Mouse (Mus musculus) embryonic facial prominence, embryonic 15.5 days (tissue): ENCODE data around the gene Syt8. TPM values are rescaled to one million over a fixed set of nuclear protein-coding genes. Genes with fewer than 3 reads are reported as not detected.

Experiments
- ATAC-seq: fragments of 200-750 bp; cut with Nextera tagmentation; 2 replicates; pipeline ENCODE4 v1.8.0; 2017; ENCODE audit warnings: low read depth, moderate TSS enrichment; ENCODE audit not compliant: insufficient number of reproducible peaks, low FRiP score, low TSS enrichment
- H3K27ac ChIP-seq: fragments of 300-500 bp; sonication (generic); replicated peaks from 2 replicates; pipeline ENCODE4 v1.5.1; 2015; ENCODE audit warnings: mild to moderate bottlenecking, inconsistent platforms
- H3K27me3 ChIP-seq: fragments of 300-500 bp; sonication (generic); 2 replicates; pipeline ENCODE4 v1.6.1; 2015; ENCODE audit warnings: inconsistent platforms
- H3K36me3 ChIP-seq: fragments of 300-500 bp; sonication (generic); 2 replicates; pipeline ENCODE4 v1.6.1; 2015; ENCODE audit warnings: mild to moderate bottlenecking, inconsistent platforms
- H3K4me1 ChIP-seq: fragments of 300-500 bp; sonication (generic); 2 replicates; pipeline ENCODE4 v1.6.1; 2015; ENCODE audit warnings: inconsistent platforms
- H3K4me2 ChIP-seq: fragments of 300-500 bp; sonication (generic); replicated peaks from 2 replicates; pipeline ENCODE4 v1.6.1; 2015; ENCODE audit warnings: mild to moderate bottlenecking, inconsistent platforms
- H3K4me3 ChIP-seq: fragments of 300-500 bp; sonication (generic); replicated peaks from 2 replicates; pipeline ENCODE4 v1.5.1; 2015; ENCODE audit warnings: mild to moderate bottlenecking, inconsistent platforms
- H3K9ac ChIP-seq: fragments of 300-500 bp; sonication (generic); 2 replicates; pipeline ENCODE4 v1.6.1; 2015; ENCODE audit warnings: inconsistent platforms
- H3K9me3 ChIP-seq: fragments of 300-500 bp; sonication (generic); replicated peaks from 2 replicates; pipeline ENCODE4 v1.6.1; 2016; ENCODE audit warnings: inconsistent platforms
- WGBS: fragments of 180-500 bp; shearing (Covaris S2); methylation state at CpG from one replicate; pipeline ENCODE4 v1.1.7; 2015; 5-methylcytosine and 5-hydroxymethylcytosine counted together
- polyA plus RNA-seq: library from polyadenylated mRNA; unstranded; fragments of >200 nt; fragmentation: Nextera tagmentation; extraction: Ambion mirVana; gene quantifications from 2 replicates; pipeline ENCODE4 v1.2.1, GENCODE M21; 2015

The Syt8 gene
- polyA plus RNA-seq, 1 experiment from 2014 or later: 4.5 TPM

GRCm38 (mm10) chr7:142476795-142477452, 42.3 kb downstream of the Syt8 start:
- H3K4me2 ChIP-seq: no peak overlapping the region
- no peak for ATAC-seq
- H3K27me3 ChIP-seq: no peaks in the 10 kb centered on the region
- no peak overlapping the region for H3K9ac ChIP-seq
- 0 out of 2 replicates have a peak overlapping the region, but pooled peaks have one; percentile 6 for H3K4me3 ChIP-seq
- H3K4me1 ChIP-seq: peaks cover 61% of the 10 kb centered on the region
- no peaks in the 10 kb centered on the region for H3K9me3 ChIP-seq
- H3K27ac ChIP-seq: peak overlapping the region; percentile 55; the same call in 1 of the 2 replicates
- H3K36me3 ChIP-seq: no peaks in the 10 kb centered on the region
- WGBS: 80% methylated on average over 13 of the region's 13 CpGs

- Histone ChIP-seq H3K4me1 (peaks cover 61% of the 10 kb centered on the region), H3K36me3 (no peaks in the 10 kb centered on the region), H3K4me3 (no peak overlapping the region), H3K4me2 (no peak overlapping the region), H3K27me3 (no peaks in the 10 kb centered on the region), H3K9ac (no peak overlapping the region), H3K9me3 (no peaks in the 10 kb centered on the region), H3K27ac (peak overlapping the region; percentile 29; the same call in 1 of the 2 replicates)
- no peak for ATAC-seq
- WGBS: 86% methylated on average over 6 of the region's 6 CpGs
Measured at GRCm38 (mm10) chr7:142478001-142478400, 43.4 kb downstream of the Syt8 start.

- no peak overlapping the region for H3K9ac ChIP-seq
- H3K36me3 ChIP-seq: no peaks in the 10 kb centered on the region
- no peak overlapping the region for H3K4me3 ChIP-seq
- no peak overlapping the region for H3K4me2 ChIP-seq
- H3K27ac ChIP-seq: peak overlapping the region; percentile 29; the same call in 1 of the 2 replicates
- H3K4me1 ChIP-seq: peaks cover 65% of the 10 kb centered on the region
- H3K27me3 ChIP-seq: no peaks in the 10 kb centered on the region
- WGBS: 81% methylated on average over 2 of the region's 2 CpGs
- no peak for ATAC-seq
- no peaks in the 10 kb centered on the region for H3K9me3 ChIP-seq
Measured at GRCm38 (mm10) chr7:142478574-142478973, 43.9 kb downstream of the Syt8 start.

GRCm38 (mm10) chr7:142479307-142479706, 44.7 kb downstream of the Syt8 start:
- H3K27ac ChIP-seq: peak overlapping the region; percentile 98; the same call in 1 of the 2 replicates
- H3K36me3 ChIP-seq: no peaks in the 10 kb centered on the region
- peaks cover 72% of the 10 kb centered on the region for H3K4me1 ChIP-seq
- H3K9me3 ChIP-seq: no peaks in the 10 kb centered on the region
- H3K9ac ChIP-seq: no peak overlapping the region
- no peak overlapping the region for H3K4me2 ChIP-seq
- H3K27me3 ChIP-seq: no peaks in the 10 kb centered on the region
- H3K4me3 ChIP-seq: no peak overlapping the region
- no peak for ATAC-seq

GRCm38 (mm10) chr7:142479886-142480285, 45.2 kb downstream of the Syt8 start:
- WGBS: 89% methylated on average over 3 of the region's 3 CpGs
- ATAC-seq: no peak
- no peaks in the 10 kb centered on the region for H3K9me3 ChIP-seq

DNA sequence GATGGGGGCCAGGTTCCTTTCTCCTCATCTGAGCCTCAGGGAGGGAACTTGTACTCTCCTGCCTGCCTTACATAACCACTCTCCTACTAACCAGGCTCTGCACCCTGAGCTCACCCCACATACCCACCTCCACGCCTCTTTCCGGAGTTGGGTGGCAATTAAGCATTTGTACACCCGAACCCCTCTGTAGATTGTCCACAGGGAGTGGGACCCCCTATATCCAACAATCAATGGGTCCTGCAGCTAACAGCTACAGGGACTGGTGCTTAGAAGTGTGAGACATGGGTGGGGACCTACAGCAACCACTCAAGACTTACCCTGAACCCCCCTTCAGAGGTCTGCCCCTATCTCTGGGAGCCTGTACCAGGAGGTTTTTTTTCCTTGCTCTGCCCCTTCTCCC, 46.0 kb downstream of the Syt8 start:
- no peak for ATAC-seq

More at GRCm38 (mm10) chr7:142479886-142480285, 45.2 kb downstream of the Syt8 start:
- Histone ChIP-seq H3K27ac (peak overlapping the region; percentile 98; the same call in 1 of the 2 replicates), H3K9ac (no peak overlapping the region), H3K4me1 (peaks cover 74% of the 10 kb centered on the region), H3K4me2 (no peak overlapping the region), H3K4me3 (no peak overlapping the region), H3K36me3 (no peaks in the 10 kb centered on the region), H3K27me3 (no peaks in the 10 kb centered on the region)

GRCm38 (mm10) chr7:142481186-142481567, 46.5 kb downstream of the Syt8 start:
- H3K4me1 ChIP-seq: peaks cover 75% of the 10 kb centered on the region
- no peaks in the 10 kb centered on the region for H3K36me3 ChIP-seq
- no peak overlapping the region for H3K9ac ChIP-seq
- peak overlapping the region; percentile 46 for H3K4me2 ChIP-seq
- no peak for ATAC-seq
- WGBS: 2% methylated on average over 5 of the region's 5 CpGs
- H3K4me3 ChIP-seq: peak overlapping the region; percentile 20
- peak overlapping the region; percentile 98 for H3K27ac ChIP-seq
- H3K9me3 ChIP-seq: no peaks in the 10 kb centered on the region
- no peaks in the 10 kb centered on the region for H3K27me3 ChIP-seq

More for the DNA sequence above, 46.0 kb downstream of the Syt8 start:
- no peaks in the 10 kb centered on the region for H3K36me3 ChIP-seq
- H3K4me1 ChIP-seq: peaks cover 75% of the 10 kb centered on the region
- H3K27me3 ChIP-seq: no peaks in the 10 kb centered on the region
- H3K4me3 ChIP-seq: no peak overlapping the region
- H3K9ac ChIP-seq: no peak overlapping the region
- H3K27ac ChIP-seq: peak overlapping the region; percentile 98
- no peak overlapping the region for H3K4me2 ChIP-seq
- 83% methylated on average over 3 of the region's 3 CpGs for WGBS
- H3K9me3 ChIP-seq: no peaks in the 10 kb centered on the region

- Histone ChIP-seq H3K4me3 (peak overlapping the region; percentile 20), H3K27me3 (no peaks in the 10 kb centered on the region), H3K4me1 (peaks cover 77% of the 10 kb centered on the region), H3K9ac (no peak overlapping the region), H3K27ac (peak overlapping the region; percentile 98), H3K36me3 (no peaks in the 10 kb centered on the region), H3K4me2 (peak overlapping the region; percentile 46), H3K9me3 (no peaks in the 10 kb centered on the region)
- peak; percentile 86 for ATAC-seq
- WGBS: 1% methylated on average over 21 of the region's 22 CpGs
Measured at GRCm38 (mm10) chr7:142481568-142482255, 47.1 kb downstream of the Syt8 start.

DNA sequence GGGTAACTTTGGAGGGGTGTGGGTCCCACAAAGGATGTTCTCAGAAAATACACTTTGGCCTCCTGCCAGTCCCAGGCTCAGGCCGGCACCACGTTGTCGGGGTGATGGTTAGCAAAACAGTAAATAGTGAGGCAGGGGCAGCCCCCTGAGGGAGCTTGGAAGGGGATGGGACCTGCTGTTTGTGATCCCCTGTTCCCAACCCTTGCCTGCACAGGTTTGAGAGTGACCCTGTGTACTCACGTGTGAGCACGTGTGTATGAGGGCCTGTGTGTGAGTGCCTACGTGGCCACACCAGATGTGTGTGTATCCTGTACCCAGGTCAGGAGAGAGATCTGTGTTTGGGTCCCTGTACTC, 47.6 kb downstream of the Syt8 start:
- H3K9me3 ChIP-seq: no peaks in the 10 kb centered on the region
- no peaks in the 10 kb centered on the region for H3K27me3 ChIP-seq
- H3K4me3 ChIP-seq: no peak overlapping the region
- peak overlapping the region; percentile 46 for H3K4me2 ChIP-seq
- WGBS: 6% methylated on average over 6 of the region's 6 CpGs
- H3K4me1 ChIP-seq: peaks cover 77% of the 10 kb centered on the region
- peak overlapping the region; percentile 6; the same call in 1 of the 2 replicates for H3K9ac ChIP-seq
- peak overlapping the region; percentile 98 for H3K27ac ChIP-seq
- no peaks in the 10 kb centered on the region for H3K36me3 ChIP-seq
- ATAC-seq: peak; percentile 2; the same call in 1 of the 2 replicates

DNA sequence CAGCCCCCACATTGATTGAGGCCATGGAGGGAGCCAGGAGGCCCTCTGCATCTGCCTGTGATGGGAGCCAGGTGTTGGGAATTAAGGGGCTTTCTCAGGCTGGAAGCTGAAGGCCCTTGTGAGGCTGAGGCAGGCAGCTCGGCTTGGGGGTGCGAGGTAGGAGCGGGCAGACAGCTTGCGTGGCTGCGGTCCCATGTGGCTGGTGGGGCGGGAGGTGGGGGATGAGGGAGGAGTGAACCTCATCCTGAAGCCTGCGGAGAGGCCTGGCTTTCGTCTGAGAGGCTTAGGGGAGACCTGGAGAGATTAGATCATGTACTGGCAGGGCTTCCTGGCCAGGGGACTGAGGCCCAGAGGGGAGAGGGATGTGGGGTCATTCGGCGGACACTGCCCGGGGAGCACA, 48.5 kb downstream of the Syt8 start:
- H3K36me3 ChIP-seq: no peaks in the 10 kb centered on the region
- H3K4me2 ChIP-seq: no peak overlapping the region
- H3K27ac ChIP-seq: peak overlapping the region; percentile 98
- H3K4me3 ChIP-seq: no peak overlapping the region
- peak; percentile 12; the same call in 1 of the 2 replicates for ATAC-seq
- 35% methylated on average over 11 of the region's 11 CpGs for WGBS
- no peaks in the 10 kb centered on the region for H3K9me3 ChIP-seq
- peaks cover 86% of the 10 kb centered on the region for H3K4me1 ChIP-seq
- no peaks in the 10 kb centered on the region for H3K27me3 ChIP-seq
- no peak overlapping the region for H3K9ac ChIP-seq

GRCm38 (mm10) chr7:142484780-142485179, 50.1 kb downstream of the Syt8 start:
- WGBS: 66% methylated on average over 12 of the region's 12 CpGs
- Histone ChIP-seq H3K4me1 (peaks cover 87% of the 10 kb centered on the region), H3K9me3 (no peaks in the 10 kb centered on the region), H3K27me3 (no peaks in the 10 kb centered on the region), H3K4me3 (no peak overlapping the region), H3K9ac (no peak overlapping the region), H3K4me2 (no peak overlapping the region), H3K36me3 (peaks cover 8% of the 10 kb centered on the region), H3K27ac (peak overlapping the region; percentile 98)
- ATAC-seq: no peak
